ENCODE assay signal across 20 mouse cellular contexts in genomic region chr8:80567471-80567870, GRCm38 (mm10). TPM values are rescaled to one million over a fixed set of nuclear protein-coding genes. Genes with fewer than 3 reads are reported as not detected.
"Had no signal": no experiment of that assay in that cellular context is flagged by ENCODE, and none has a peak within 500 bp of the region (broad histone marks: within the 10 kb centered on the region; RNA-seq: fewer than 3 reads in every experiment).

No protein-coding gene starts in this region.

- H3K9ac ChIP-seq: intestine, embryonic 15.5 days; kidney, embryonic 15.5 days; limb, embryonic 12.5 days; limb, embryonic 15.5 days had no signal

- H3K27ac ChIP-seq: intestine, embryonic 15.5 days; kidney, embryonic 15.5 days; limb, embryonic 12.5 days; limb, embryonic 15.5 days; macrophage; stomach, postnatal 0 days had no signal

- ATAC-seq: intestine, embryonic 15.5 days had no signal

- H3K9me3 ChIP-seq: intestine, embryonic 15.5 days; kidney, embryonic 15.5 days; limb, embryonic 12.5 days; limb, embryonic 15.5 days had no signal

- H3K4me1 ChIP-seq: intestine, embryonic 15.5 days; kidney, embryonic 15.5 days; limb, embryonic 15.5 days had no signal

- H3K4me2 ChIP-seq: intestine, embryonic 15.5 days; kidney, embryonic 15.5 days; limb, embryonic 12.5 days; limb, embryonic 15.5 days; midbrain, embryonic 11.5 days had no signal

- DNase-seq: kidney, adult 11 months; kidney, adult 8-10 months; kidney, postnatal 10 days; kidney, postnatal 36 days; layer of hippocampus, postnatal 36 days; left cerebral cortex, postnatal 4 days; lung, adult 2 months; lung, postnatal 14 days; thymus, postnatal 25 days had no signal

- H3K36me3 ChIP-seq: intestine, embryonic 15.5 days; kidney, embryonic 15.5 days; limb, embryonic 12.5 days; limb, embryonic 15.5 days had no signal

- H3K4me3 ChIP-seq: intestine, embryonic 15.5 days; kidney, embryonic 15.5 days; limb, embryonic 12.5 days; limb, embryonic 15.5 days; megakaryocyte, embryonic 14.5 days had no signal

- H3K27me3 ChIP-seq: intestine, embryonic 15.5 days; kidney, embryonic 15.5 days; limb, embryonic 12.5 days; limb, embryonic 15.5 days; megakaryocyte, embryonic 14.5 days had no signal

RNA-seq across cellular contexts. Expression of gene Frem3, which starts 43.4 kb away (rescaled TPM):
- polyA plus RNA-seq: limb, embryonic 12.5 days; lung, adult 2 months; macrophage; midbrain, embryonic 14.5 days; small intestine, adult 2 months; thymus, postnatal 0 days had no signal
